Mouse (Mus musculus): ENCODE results near the gene Peak1.

DNA sequence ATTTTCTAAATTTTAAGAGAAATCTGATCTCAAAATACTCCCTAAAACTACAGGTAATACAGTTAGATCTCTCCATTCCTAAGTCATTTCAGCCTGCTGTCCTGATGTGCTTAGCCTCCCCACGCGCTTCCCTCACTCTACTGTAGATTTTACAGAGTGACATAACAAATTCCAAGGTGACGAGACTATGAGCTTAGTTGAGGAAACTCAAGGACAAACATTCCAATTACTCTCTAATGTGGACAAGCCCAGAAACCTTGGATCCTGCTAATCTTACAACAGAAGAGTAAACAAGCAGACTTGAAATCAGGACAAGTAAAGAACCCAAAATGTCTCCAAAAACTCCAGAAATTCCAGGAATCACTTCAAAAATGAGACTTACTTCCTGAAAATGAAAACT is 58.6 kb downstream of the Peak1 start:
- TF ChIP-seq EP300 (IDR thresholded peaks at IDR 0.05): no peak
- no peak for TF ChIP-seq CTCF (IDR thresholded peaks at IDR 0.05)

Measured in lung, postnatal 0 days (tissue).